Mouse (Mus musculus): ENCODE measurements around the gene Rhoh. TPM values are rescaled to one million over a fixed set of nuclear protein-coding genes. Genes with fewer than 3 reads are reported as not detected.

Rhoh gene
- total and polyA plus RNA-seq, 2 experiments from 2014 or later, result 0.54 to 1.00 TPM

DNA sequence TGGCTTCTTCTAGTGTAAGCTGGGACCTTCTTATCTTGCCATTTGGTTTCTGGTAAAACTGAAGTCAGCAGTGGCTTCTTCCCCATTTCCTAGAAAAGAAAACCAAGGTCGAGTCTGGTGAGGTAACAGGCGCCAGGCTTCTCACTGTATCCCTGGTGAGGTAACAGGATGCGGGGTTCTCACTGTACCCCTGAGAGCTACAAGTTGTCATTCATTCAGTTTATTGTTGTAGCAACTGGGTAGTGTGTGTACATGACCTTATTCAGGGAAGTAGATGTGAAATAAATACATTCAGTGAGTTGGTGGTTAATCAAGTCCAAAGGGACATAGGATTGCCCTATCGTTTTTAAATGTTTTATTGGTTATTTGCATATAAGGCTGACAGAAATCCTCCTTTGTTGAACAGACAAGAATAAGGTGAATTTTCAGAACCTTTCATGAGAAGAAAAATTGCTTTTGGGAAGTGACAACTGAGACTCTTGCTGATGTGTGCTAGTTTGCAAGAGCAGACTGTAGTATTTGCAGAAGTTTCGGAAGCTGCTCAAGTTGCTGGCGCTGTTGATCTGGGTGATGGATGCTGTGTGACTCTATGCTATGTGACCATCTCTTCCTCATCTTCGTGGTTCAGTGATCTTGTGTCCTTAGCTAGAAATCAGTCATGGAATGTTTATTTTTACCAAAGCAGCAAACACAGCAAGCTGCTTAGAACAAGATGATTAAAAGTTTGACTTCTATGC is 6.5 kb downstream of the Rhoh start:
- ATAC-seq (no peak), DNase-seq (no peak)
- WGBS, result 85% methylated on average over 7 of the region's 7 CpGs
- Histone ChIP-seq H3K9ac (no peak overlapping the region), H3K4me1 (ENCODE audit: insufficient read depth) (no peaks in the 10 kb centered on the region), H3K36me3 (ENCODE audit: insufficient read depth) (no peaks in the 10 kb centered on the region), H3K27ac (ENCODE audit: low read depth, low read length) (no peak overlapping the region), H3K9me3 (ENCODE audit: low read length) (no peaks in the 10 kb centered on the region), H3K27me3 (ENCODE audit: insufficient read depth, low read length) (no peaks in the 10 kb centered on the region), H3K4me3 (ENCODE audit: low read depth, low read length) (no peak overlapping the region), H3K4me2 (ENCODE audit: low read depth) (no peak overlapping the region)
- no peak for TF ChIP-seq CTCF (IDR thresholded peaks at IDR 0.05; ENCODE audit: low read depth)

DNA sequence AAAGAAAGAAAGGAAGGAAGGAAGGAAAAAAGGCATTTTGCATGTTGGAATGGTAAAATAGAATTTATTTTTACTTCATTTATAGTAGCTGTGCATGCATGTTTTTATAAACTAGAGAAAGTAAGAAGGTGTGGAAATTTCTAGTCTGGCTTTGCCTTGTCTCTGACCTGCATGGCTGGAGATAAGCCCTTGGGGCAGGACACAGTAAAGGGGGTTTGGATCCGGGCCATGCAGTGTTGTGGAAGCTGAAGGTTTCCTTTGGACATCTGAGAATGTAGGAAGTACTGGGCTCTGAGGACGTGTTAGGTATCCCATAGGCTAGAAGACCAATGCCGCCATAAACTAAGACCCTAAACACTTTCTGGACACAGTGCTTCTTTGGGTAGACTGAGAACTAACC is 7.4 kb downstream of the Rhoh start:
- H3K36me3 ChIP-seq (ENCODE audit: insufficient read depth), result no peaks in the 10 kb centered on the region
- DNase-seq, result no peak
- H3K4me1 ChIP-seq (ENCODE audit: insufficient read depth), result no peaks in the 10 kb centered on the region
- no peaks in the 10 kb centered on the region for H3K9me3 ChIP-seq (ENCODE audit: low read length)
- H3K4me3 ChIP-seq (ENCODE audit: low read depth, low read length), result no peak overlapping the region
- ATAC-seq, result no peak
- H3K27ac ChIP-seq (ENCODE audit: low read depth, low read length), result no peak overlapping the region
- H3K27me3 ChIP-seq (ENCODE audit: insufficient read depth, low read length), result no peaks in the 10 kb centered on the region
- H3K4me2 ChIP-seq (ENCODE audit: low read depth), result no peak overlapping the region
- WGBS, result 75% methylated on average over 3 of the region's 3 CpGs
- TF ChIP-seq CTCF (IDR thresholded peaks at IDR 0.05; ENCODE audit: low read depth), result no peak
- H3K9ac ChIP-seq, result no peak overlapping the region

DNA sequence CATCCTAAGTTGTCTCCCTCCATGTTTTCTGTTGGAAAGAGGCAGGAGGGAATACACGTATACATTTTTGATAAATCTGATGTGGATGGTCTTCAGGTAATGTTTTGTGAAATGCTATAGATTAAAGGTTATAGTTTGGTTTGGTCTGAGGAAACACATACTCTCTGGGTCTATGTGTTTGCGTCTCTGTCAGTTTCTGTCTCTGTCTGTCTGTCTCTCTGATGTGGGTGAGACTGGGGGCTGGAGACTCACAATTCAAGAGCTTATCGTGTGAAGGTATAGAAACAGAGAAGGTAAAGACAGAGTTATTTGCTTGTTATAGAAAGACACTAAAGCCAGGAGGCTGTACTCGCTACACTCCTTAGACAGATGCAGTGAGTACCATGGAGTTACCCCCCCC is 8.6 kb downstream of the Rhoh start:
- Histone ChIP-seq H3K4me2 (ENCODE audit: low read depth) (no peak overlapping the region), H3K9ac (no peak overlapping the region), H3K27me3 (ENCODE audit: insufficient read depth, low read length) (no peaks in the 10 kb centered on the region), H3K4me1 (ENCODE audit: insufficient read depth) (no peaks in the 10 kb centered on the region), H3K27ac (ENCODE audit: low read depth, low read length) (no peak overlapping the region), H3K9me3 (ENCODE audit: low read length) (no peaks in the 10 kb centered on the region), H3K36me3 (ENCODE audit: insufficient read depth) (no peaks in the 10 kb centered on the region), H3K4me3 (ENCODE audit: low read depth, low read length) (no peak overlapping the region)
- 89% methylated on average over 4 of the region's 4 CpGs for WGBS
- ATAC-seq (no peak), DNase-seq (no peak)
- TF ChIP-seq CTCF (IDR thresholded peaks at IDR 0.05; ENCODE audit: low read depth), result no peak

- no peak for ATAC-seq
- WGBS, result 89% methylated on average over 13 of the region's 13 CpGs
Observed at GRCm38 (mm10) chr5:65871276-65871875, 10.4 kb downstream of the Rhoh start.

GRCm38 (mm10) chr5:65873212-65873611 is 12.2 kb downstream of the Rhoh start:
- H3K9me3 ChIP-seq (ENCODE audit: low read length), result no peaks in the 10 kb centered on the region
- no peak for ATAC-seq
- H3K9ac ChIP-seq, result no peak overlapping the region
- H3K4me1 ChIP-seq (ENCODE audit: insufficient read depth), result no peaks in the 10 kb centered on the region
- DNase-seq, result no peak
- 80% methylated on average over 4 of the region's 4 CpGs for WGBS
- H3K27ac ChIP-seq (ENCODE audit: low read depth, low read length), result no peak overlapping the region
- H3K4me2 ChIP-seq (ENCODE audit: low read depth), result no peak overlapping the region
- TF ChIP-seq CTCF (IDR thresholded peaks at IDR 0.05; ENCODE audit: low read depth), result no peak
- no peak overlapping the region for H3K4me3 ChIP-seq (ENCODE audit: low read depth, low read length)
- H3K36me3 ChIP-seq (ENCODE audit: insufficient read depth), result no peaks in the 10 kb centered on the region
- H3K27me3 ChIP-seq (ENCODE audit: insufficient read depth, low read length), result no peaks in the 10 kb centered on the region

More at GRCm38 (mm10) chr5:65871276-65871875, 10.4 kb downstream of the Rhoh start:
- Histone ChIP-seq H3K4me2 (ENCODE audit: low read depth) (no peak overlapping the region), H3K27ac (ENCODE audit: low read depth, low read length) (no peak overlapping the region), H3K27me3 (ENCODE audit: insufficient read depth, low read length) (no peaks in the 10 kb centered on the region), H3K36me3 (ENCODE audit: insufficient read depth) (no peaks in the 10 kb centered on the region), H3K4me1 (ENCODE audit: insufficient read depth) (no peaks in the 10 kb centered on the region), H3K4me3 (ENCODE audit: low read depth, low read length) (no peak overlapping the region), H3K9me3 (ENCODE audit: low read length) (no peaks in the 10 kb centered on the region), H3K9ac (no peak overlapping the region)
- no peak for TF ChIP-seq CTCF (IDR thresholded peaks at IDR 0.05; ENCODE audit: low read depth)
- DNase-seq, result no peak

- DNase-seq, result no peak
- Histone ChIP-seq H3K4me2 (ENCODE audit: low read depth) (no peak overlapping the region), H3K9ac (no peak overlapping the region), H3K36me3 (ENCODE audit: insufficient read depth) (no peaks in the 10 kb centered on the region), H3K4me1 (ENCODE audit: insufficient read depth) (no peaks in the 10 kb centered on the region), H3K27me3 (ENCODE audit: insufficient read depth, low read length) (no peaks in the 10 kb centered on the region), H3K9me3 (ENCODE audit: low read length) (no peaks in the 10 kb centered on the region), H3K4me3 (ENCODE audit: low read depth, low read length) (no peak overlapping the region), H3K27ac (ENCODE audit: low read depth, low read length) (no peak overlapping the region)
- ATAC-seq, result no peak
- 94% methylated on average over 7 of the region's 7 CpGs for WGBS
- no peak for TF ChIP-seq CTCF (IDR thresholded peaks at IDR 0.05; ENCODE audit: low read depth)
Observed at GRCm38 (mm10) chr5:65875269-65875668, 14.3 kb downstream of the Rhoh start.

GRCm38 (mm10) chr5:65878367-65878766 is 17.4 kb downstream of the Rhoh start:
- ATAC-seq (no peak), DNase-seq (no peak)
- Histone ChIP-seq H3K9me3 (ENCODE audit: low read length) (no peaks in the 10 kb centered on the region), H3K36me3 (ENCODE audit: insufficient read depth) (no peaks in the 10 kb centered on the region), H3K4me3 (ENCODE audit: low read depth, low read length) (no peak overlapping the region), H3K4me1 (ENCODE audit: insufficient read depth) (no peaks in the 10 kb centered on the region), H3K9ac (no peak overlapping the region), H3K27me3 (ENCODE audit: insufficient read depth, low read length) (no peaks in the 10 kb centered on the region), H3K4me2 (ENCODE audit: low read depth) (no peak overlapping the region), H3K27ac (ENCODE audit: low read depth, low read length) (no peak overlapping the region)
- 74% methylated on average over 3 of the region's 3 CpGs for WGBS
- TF ChIP-seq CTCF (IDR thresholded peaks at IDR 0.05; ENCODE audit: low read depth), result no peak
